10 mouse cellular contexts compared by ENCODE assay signal in genomic region chr5:150157682-150158081, GRCm38 (mm10). TPM values are rescaled to one million over a fixed set of nuclear protein-coding genes. Genes with fewer than 3 reads are reported as not detected.
DNase-seq lines count a peak whose midpoint lies in the region; ATAC-seq and TF ChIP-seq lines count a peak whose summit lies in the region.
"Had no signal": no experiment of that assay in that cellular context is flagged by ENCODE, and none has a peak within 500 bp of the region (broad histone marks: within the 10 kb centered on the region; RNA-seq: fewer than 3 reads in every experiment).

No protein-coding gene starts in this region.

- H3K27ac ChIP-seq in heart, embryonic 12.5 days (ENCODE audit: poor library complexity, severe bottlenecking): no peak overlapping the region
- no peak overlapping the region for H3K27ac ChIP-seq in embryonic facial prominence, embryonic 14.5 days (replicated peaks; ENCODE audit: low read depth, low read length)
- no peak overlapping the region for H3K27ac ChIP-seq in stomach, postnatal 0 days (replicated peaks)
- H3K27ac ChIP-seq: embryonic facial prominence, embryonic 13.5 days; macrophage had no signal

- H3K27me3 ChIP-seq in heart, embryonic 12.5 days (replicated peaks): no peaks in the 10 kb centered on the region
- no peaks in the 10 kb centered on the region for H3K27me3 ChIP-seq in E14TG2a.4 (ENCODE audit: insufficient read depth, low read length)
- no peaks in the 10 kb centered on the region for H3K27me3 ChIP-seq in embryonic facial prominence, embryonic 14.5 days (replicated peaks; ENCODE audit: control insufficient read depth, insufficient read depth, low read length)
- no peaks in the 10 kb centered on the region for H3K27me3 ChIP-seq in stomach, postnatal 0 days (ENCODE audit: control insufficient read depth, insufficient read depth, low read length)
- H3K27me3 ChIP-seq: embryonic facial prominence, embryonic 13.5 days had no signal

- WGBS in heart, embryonic 12.5 days: 30% methylated on average over 6 of the region's 6 CpGs
- WGBS in embryonic facial prominence, embryonic 14.5 days: 41% methylated on average over 6 of the region's 6 CpGs
- 49% methylated on average over 6 of the region's 6 CpGs for WGBS in stomach, postnatal 0 days

- H3K9me3 ChIP-seq in heart, embryonic 12.5 days (replicated peaks): no peaks in the 10 kb centered on the region
- H3K9me3 ChIP-seq in E14TG2a.4 (ENCODE audit: low read length): no peaks in the 10 kb centered on the region
- H3K9me3 ChIP-seq in embryonic facial prominence, embryonic 14.5 days (ENCODE audit: control insufficient read depth, low read length): no peaks in the 10 kb centered on the region
- H3K9me3 ChIP-seq in stomach, postnatal 0 days (ENCODE audit: control insufficient read depth, low read length): no peaks in the 10 kb centered on the region
- H3K9me3 ChIP-seq: embryonic facial prominence, embryonic 13.5 days had no signal

- no peak overlapping the region for H3K4me3 ChIP-seq in heart, embryonic 12.5 days
- no peak overlapping the region for H3K4me3 ChIP-seq in E14TG2a.4 (replicated peaks; ENCODE audit: low read length)
- H3K4me3 ChIP-seq in embryonic facial prominence, embryonic 14.5 days (ENCODE audit: low read depth, low read length): no peak overlapping the region
- H3K4me3 ChIP-seq in stomach, postnatal 0 days (ENCODE audit: low read depth, low read length): no peak overlapping the region
- H3K4me3 ChIP-seq: embryonic facial prominence, embryonic 13.5 days had no signal

- peaks cover 17% of the 10 kb centered on the region for H3K4me1 ChIP-seq in heart, embryonic 12.5 days (replicated peaks)
- peaks cover 19% of the 10 kb centered on the region for H3K4me1 ChIP-seq in E14TG2a.4 (replicated peaks; ENCODE audit: low read depth, low read length)
- H3K4me1 ChIP-seq in embryonic facial prominence, embryonic 14.5 days (ENCODE audit: control insufficient read depth, insufficient read depth, low read length): no peaks in the 10 kb centered on the region; the same call in 1 of the 2 replicates
- H3K4me1 ChIP-seq in stomach, postnatal 0 days (replicated peaks; ENCODE audit: control insufficient read depth, insufficient read depth): no peaks in the 10 kb centered on the region

- H3K4me2 ChIP-seq in heart, embryonic 12.5 days: no peak overlapping the region
- H3K4me2 ChIP-seq in embryonic facial prominence, embryonic 14.5 days (ENCODE audit: low read depth, low read length): no peak overlapping the region
- no peak overlapping the region for H3K4me2 ChIP-seq in stomach, postnatal 0 days (replicated peaks; ENCODE audit: low read depth)
- H3K4me2 ChIP-seq: embryonic facial prominence, embryonic 13.5 days had no signal

- no peaks in the 10 kb centered on the region for H3K36me3 ChIP-seq in heart, embryonic 12.5 days
- H3K36me3 ChIP-seq in E14TG2a.4 (ENCODE audit: insufficient read depth, low read length): no peaks in the 10 kb centered on the region
- no peaks in the 10 kb centered on the region for H3K36me3 ChIP-seq in embryonic facial prominence, embryonic 14.5 days (ENCODE audit: control insufficient read depth, insufficient read depth, low read length)
- H3K36me3 ChIP-seq in stomach, postnatal 0 days (ENCODE audit: control insufficient read depth, insufficient read depth, low read length): no peaks in the 10 kb centered on the region
- H3K36me3 ChIP-seq: embryonic facial prominence, embryonic 13.5 days had no signal

- ATAC-seq in heart, embryonic 12.5 days (ENCODE audit: insufficient number of reproducible peaks, low FRiP score): no peak
- ATAC-seq in embryonic facial prominence, embryonic 14.5 days (ENCODE audit: low read depth): no peak
- ATAC-seq in stomach, postnatal 0 days (ENCODE audit: low FRiP score, low TSS enrichment): no peak

- peak; percentile 36 for DNase-seq in heart, adult 8-10 months (ENCODE audit: low spot score)
- DNase-seq in 416B (ENCODE audit: low read depth): peak; percentile 80
- peak; percentile 41 for DNase-seq in embryonic facial prominence, embryonic 14.5 days (ENCODE audit: low spot score)
- peak; percentile 71 for DNase-seq in lung, postnatal 10 days
- peak; percentile 53 for DNase-seq in stomach, postnatal 0 days (ENCODE audit: low spot score)
- no peak for DNase-seq in urinary bladder, postnatal 36 days (ENCODE audit: low spot score in 2 of 2)

- H3K9ac ChIP-seq in heart, embryonic 12.5 days: no peak overlapping the region
- H3K9ac ChIP-seq in embryonic facial prominence, embryonic 14.5 days (ENCODE audit: low read depth, low read length): no peak overlapping the region
- H3K9ac ChIP-seq in stomach, postnatal 0 days (ENCODE audit: low read length): no peak overlapping the region
- H3K9ac ChIP-seq: embryonic facial prominence, embryonic 13.5 days had no signal

- TF ChIP-seq EP300 in stomach, postnatal 0 days (optimal IDR thresholded peaks at IDR 0.05): no peak

- TF ChIP-seq CTCF in E14TG2a.4 (conservative IDR thresholded peaks at IDR 0.05; ENCODE audit: low read length): peak; percentile 78
- TF ChIP-seq CTCF in stomach, postnatal 0 days (IDR thresholded peaks at IDR 0.05; ENCODE audit: low read depth): peak; percentile 83

RNA-seq across cellular contexts. Expression of gene Fry, which starts 39.2 kb away (rescaled TPM):
- total RNA-seq in heart, adult 8-10 months (2022): 100 to 1,000 TPM; 116 to 137 (median 123) TPM
- polyA plus RNA-seq in heart, embryonic 12.5 days (2016; fragmentation: Nextera tagmentation; extraction: Ambion mirVana): 30.6 and 37.2 TPM in 2 replicates
- polyA plus RNA-seq in embryonic facial prominence, embryonic 14.5 days (2014; fragmentation: Nextera tagmentation; extraction: Ambion mirVana): 13.9 and 15.1 TPM in 2 replicates
- polyA plus RNA-seq in stomach, postnatal 0 days (2015; fragmentation: Nextera tagmentation; extraction: Ambion mirVana): 6.4 and 6.5 TPM in 2 replicates

Comparison
In these comparisons a context has a peak if more than half of its experiments do, and no peak if none do; other contexts are left out.
1. DNase-seq: peak in heart, adult 8-10 months (single experiment), 416B (single experiment), embryonic facial prominence, embryonic 14.5 days (single experiment), lung, postnatal 10 days (single experiment) and stomach, postnatal 0 days (single experiment); none in urinary bladder, postnatal 36 days (0 of 2).